Mouse (Mus musculus) adrenal gland, adult 2 months (tissue): ENCODE data around the gene Il5. TPM values are rescaled to one million over a fixed set of nuclear protein-coding genes. Genes with fewer than 3 reads are reported as not detected.

Experiments
- DNase-seq: peaks from one replicate; pipeline ENCODE4 v3.0.0; 2021
- microRNA-seq, 2 experiments: library from miRNA; unstranded; fragments of <30 nt; microRNA quantifications; one replicate each; pipeline ENCODE4 v1.2.0; 2021
- polyA plus RNA-seq: library from polyadenylated mRNA; depleted of rRNA; stranded (reverse); fragments of >200 nt; gene quantifications from 2 replicates; pipeline ENCODE4 v1.2.3, GENCODE M21; 2012; rRNA removed
- total RNA-seq, 2 experiments: library from RNA; stranded (reverse); gene quantifications; 2 replicates each; pipeline ENCODE4 v1.2.3; 2021

The Il5 gene
- total and polyA plus RNA-seq, 3 experiments: 0.06 TPM; not detected in 2

DNA sequence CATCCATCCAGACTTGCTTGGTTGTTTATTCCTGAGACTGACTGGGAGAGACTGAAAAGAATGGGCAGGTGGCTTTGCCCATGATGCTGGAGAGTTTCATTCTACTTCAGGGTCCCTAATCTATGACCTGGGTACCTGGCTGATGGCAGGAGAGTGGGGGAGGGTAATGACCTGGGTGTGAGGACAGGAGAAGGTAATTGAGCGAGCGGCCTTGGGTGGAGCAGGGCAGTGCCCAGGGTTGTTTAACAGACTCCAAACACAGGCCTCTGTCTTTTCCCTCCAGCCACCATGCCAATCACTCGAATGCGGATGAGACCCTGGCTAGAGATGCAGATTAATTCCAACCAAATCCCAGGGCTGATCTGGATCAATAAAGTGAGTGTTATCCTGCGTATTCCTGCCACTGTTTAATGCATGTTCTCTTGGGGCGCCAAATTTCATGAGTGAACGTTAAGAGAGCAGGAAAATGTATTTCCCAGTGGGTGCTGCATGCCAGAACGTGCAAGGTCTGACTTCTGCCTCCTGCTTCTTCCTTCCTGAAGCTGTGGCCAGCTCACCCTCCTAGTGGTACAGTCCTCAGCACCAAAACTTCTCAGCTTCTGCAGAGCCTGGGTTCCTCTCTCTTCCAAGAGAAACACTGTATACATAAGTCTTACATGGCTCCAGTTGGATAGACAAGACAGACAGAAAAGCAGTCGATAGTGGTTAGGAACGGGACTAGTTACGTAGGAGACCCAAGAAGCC is 50.6 kb downstream of the Il5 start:
- no peak for DNase-seq

DNA sequence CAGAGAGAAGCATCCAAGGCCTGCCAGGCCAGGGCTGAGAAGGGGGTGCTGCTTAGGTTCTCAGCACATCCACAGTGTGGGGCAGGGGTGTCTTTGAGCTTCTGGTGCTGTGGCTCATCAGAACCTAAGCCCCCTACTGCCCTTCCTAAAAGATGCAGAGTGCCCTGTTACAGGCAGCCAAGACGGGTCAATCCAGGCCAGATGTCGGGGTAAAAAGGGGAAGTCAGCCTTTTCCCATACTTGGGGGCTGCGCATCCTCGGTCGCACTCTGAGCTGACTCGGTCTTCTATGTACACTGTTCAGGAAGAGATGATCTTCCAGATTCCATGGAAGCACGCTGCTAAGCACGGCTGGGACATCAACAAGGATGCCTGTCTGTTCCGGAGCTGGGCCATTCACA is 51.9 kb downstream of the Il5 start:
- no peak for DNase-seq

DNA sequence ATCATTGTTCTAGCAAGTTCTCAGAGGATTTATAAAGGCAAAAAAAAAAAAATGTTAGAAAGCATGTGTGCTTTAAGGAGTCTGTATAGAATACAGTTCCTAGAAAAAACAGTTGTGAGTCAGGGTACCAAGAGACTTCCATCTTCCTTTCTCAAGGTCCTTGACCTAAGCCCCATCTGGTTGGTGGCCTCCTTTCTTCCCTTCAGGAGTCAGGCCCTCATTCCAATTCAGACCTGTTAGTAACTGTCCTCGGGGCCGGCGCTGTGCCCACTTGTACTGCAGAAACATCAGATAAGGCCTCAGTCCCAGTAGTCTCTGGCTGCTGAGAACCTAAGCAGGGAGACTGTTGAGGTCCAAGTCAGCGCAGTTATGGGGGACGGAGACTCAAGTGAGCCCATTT is 52.5 kb downstream of the Il5 start, which contains the start of gene Gm17334:
Gm17334 (minus strand) TSS at position 101 of the 400 bp plus-strand sequence.
- no peak for DNase-seq

DNA sequence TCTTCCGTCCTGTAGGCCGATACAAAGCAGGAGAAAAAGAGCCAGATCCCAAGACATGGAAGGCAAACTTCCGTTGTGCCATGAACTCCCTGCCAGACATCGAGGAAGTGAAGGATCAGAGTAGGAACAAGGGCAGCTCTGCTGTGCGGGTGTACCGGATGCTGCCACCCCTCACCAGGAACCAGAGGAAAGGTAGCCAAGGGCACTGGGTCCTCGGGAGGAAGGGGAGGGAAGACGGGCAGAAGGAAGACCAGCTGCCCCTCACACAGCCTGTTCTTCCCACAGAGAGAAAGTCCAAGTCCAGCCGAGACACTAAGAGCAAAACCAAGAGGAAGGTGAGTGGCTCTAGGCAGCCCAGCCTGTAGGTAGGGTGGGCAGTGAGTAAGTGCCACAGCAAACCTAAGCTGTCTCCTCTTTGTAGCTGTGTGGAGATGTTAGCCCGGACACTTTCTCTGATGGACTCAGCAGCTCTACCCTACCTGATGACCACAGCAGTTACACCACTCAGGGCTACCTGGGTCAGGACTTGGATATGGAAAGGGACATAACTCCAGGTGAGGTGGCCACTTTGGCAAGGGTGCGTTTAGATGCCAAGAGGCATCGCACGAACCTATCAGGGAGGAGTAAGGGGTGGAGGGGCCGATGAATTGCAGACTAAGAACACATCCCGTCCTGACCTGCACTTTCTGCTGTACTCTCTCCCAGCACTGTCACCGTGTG is 53.2 kb downstream of the Il5 start:
- no peak for DNase-seq

Small RNA genes within 50 kb of the gene (microRNA-seq; reads per million reads assigned to microRNA genes)
- gene Mir7671: 0.41 to 1.3 reads per million in 2 experiments

Other genes with a start within 250 kb of the Il5 start
- not detected for gene Gm9945, start 240.6 kb upstream of the Il5 start, total RNA-seq
- not detected in 2 replicates for gene Gm9945, start 240.6 kb upstream of the Il5 start, polyA plus RNA-seq
- under 1 TPM; 0.29 to 0.45 TPM for gene Sowaha, start 240.5 kb upstream of the Il5 start, total RNA-seq
- gene Sowaha, start 240.5 kb upstream of the Il5 start, polyA plus RNA-seq: 0.47 and 0.72 TPM in 2 replicates
- 10 to 100 TPM; 38.1 to 43.7 TPM for gene Sept8, start 201.5 kb upstream of the Il5 start, total RNA-seq
- 32.7 and 46.9 TPM in 2 replicates for gene Sept8, start 201.5 kb upstream of the Il5 start, polyA plus RNA-seq
- 10 to 100 TPM; 23.0 to 29.8 TPM for gene Kif3a, start 153.4 kb upstream of the Il5 start, total RNA-seq
- 3.1 and 3.6 TPM in 2 replicates for gene Kif3a, start 153.4 kb upstream of the Il5 start, polyA plus RNA-seq
- not detected for gene Il4, start 102.1 kb upstream of the Il5 start, total RNA-seq
- gene Il4, start 102.1 kb upstream of the Il5 start, polyA plus RNA-seq: not detected in 2 replicates
- not detected for gene Il13, start 86.1 kb upstream of the Il5 start, total RNA-seq
- gene Il13, start 86.1 kb upstream of the Il5 start, polyA plus RNA-seq: not detected in 2 replicates
- 10 to 100 TPM; 11.6 to 13.8 TPM for gene Rad50, start 13.5 kb upstream of the Il5 start, total RNA-seq
- gene Rad50, start 13.5 kb upstream of the Il5 start, polyA plus RNA-seq: 2.6 and 3.6 TPM in 2 replicates
- 10 to 100 TPM; 22.7 to 35.5 TPM for gene Irf1, start 49.2 kb downstream of the Il5 start, total RNA-seq
- gene Irf1, start 49.2 kb downstream of the Il5 start, polyA plus RNA-seq: 43.7 and 59.0 TPM in 2 replicates
- gene Gm17334, start 52.4 kb downstream of the Il5 start, total RNA-seq: under 1 TPM; 0.43 to 0.45 TPM
- gene Gm17334, start 52.4 kb downstream of the Il5 start, polyA plus RNA-seq: 1.4 and 1.5 TPM in 2 replicates
- gene Gm12216, start 138.5 kb downstream of the Il5 start, total RNA-seq: 10 to 100 TPM in 1 of 2 experiments, 1 to 10 TPM in 1; 8.4 to 10.8 TPM
- 8.4 and 9.6 TPM in 2 replicates for gene Gm12216, start 138.5 kb downstream of the Il5 start, polyA plus RNA-seq
- gene Slc22a5, start 170.9 kb downstream of the Il5 start, total RNA-seq: 10 to 100 TPM; 38.8 to 41.9 TPM
- 39.3 TPM in 2 replicates for gene Slc22a5, start 170.9 kb downstream of the Il5 start, polyA plus RNA-seq